Mouse (Mus musculus) forebrain, embryonic 15.5 days (tissue): ENCODE measurements around the gene Psmb1. TPM values are rescaled to one million over a fixed set of nuclear protein-coding genes. Genes with fewer than 3 reads are reported as not detected.
"Not testable (repeated sequence)": the region's sequence is repeated elsewhere in the genome, so short reads cannot be mapped to it uniquely, and the experiment has no call there.

Experiments
- ATAC-seq: fragments of 200-750 bp; cut with Nextera tagmentation; replicated peaks from 2 replicates; pipeline ENCODE4 v1.8.0; 2017; ENCODE audit warnings: mild to moderate bottlenecking, moderate TSS enrichment, moderate library complexity
- H3K27ac ChIP-seq: fragments of 300-500 bp; sonication (generic); replicated peaks from 2 replicates; pipeline ENCODE4 v1.5.1; 2015; ENCODE audit warnings: mild to moderate bottlenecking, inconsistent platforms
- H3K27me3 ChIP-seq: fragments of 300-500 bp; sonication (generic); 2 replicates; pipeline ENCODE4 v1.6.1; 2015; ENCODE audit warnings: inconsistent platforms
- H3K36me3 ChIP-seq: fragments of 300-500 bp; sonication (generic); 2 replicates; pipeline ENCODE4 v1.6.1; 2015; ENCODE audit warnings: mild to moderate bottlenecking, inconsistent platforms
- H3K4me1 ChIP-seq: fragments of 300-500 bp; sonication (generic); 2 replicates; pipeline ENCODE4 v1.6.1; 2015; ENCODE audit warnings: inconsistent platforms
- H3K4me2 ChIP-seq: fragments of 300-500 bp; sonication (generic); replicated peaks from 2 replicates; pipeline ENCODE4 v1.6.1; 2015; ENCODE audit warnings: mild to moderate bottlenecking, inconsistent platforms
- H3K4me3 ChIP-seq: fragments of 300-500 bp; sonication (generic); 2 replicates; pipeline ENCODE4 v1.5.1; 2015; ENCODE audit warnings: mild to moderate bottlenecking, inconsistent platforms
- H3K9ac ChIP-seq: fragments of 300-500 bp; sonication (generic); replicated peaks from 2 replicates; pipeline ENCODE4 v1.6.1; 2015; ENCODE audit warnings: mild to moderate bottlenecking, inconsistent platforms
- H3K9me3 ChIP-seq: fragments of 300-500 bp; sonication (generic); 2 replicates; pipeline ENCODE4 v1.6.1; 2016; ENCODE audit warnings: inconsistent platforms
- WGBS: fragments of 180-500 bp; shearing (Covaris S2); methylation state at CpG from one replicate; pipeline ENCODE4 v1.1.7; 2015; ENCODE audit warnings: mixed read lengths; 5-methylcytosine and 5-hydroxymethylcytosine counted together
- polyA plus RNA-seq: library from polyadenylated mRNA; unstranded; fragments of >200 nt; fragmentation: Nextera tagmentation; extraction: Ambion mirVana; gene quantifications from 2 replicates; pipeline ENCODE4 v1.2.1, GENCODE M21; 2015

Gene Psmb1
- polyA plus RNA-seq: 238 and 248 TPM in 2 replicates

DNA sequence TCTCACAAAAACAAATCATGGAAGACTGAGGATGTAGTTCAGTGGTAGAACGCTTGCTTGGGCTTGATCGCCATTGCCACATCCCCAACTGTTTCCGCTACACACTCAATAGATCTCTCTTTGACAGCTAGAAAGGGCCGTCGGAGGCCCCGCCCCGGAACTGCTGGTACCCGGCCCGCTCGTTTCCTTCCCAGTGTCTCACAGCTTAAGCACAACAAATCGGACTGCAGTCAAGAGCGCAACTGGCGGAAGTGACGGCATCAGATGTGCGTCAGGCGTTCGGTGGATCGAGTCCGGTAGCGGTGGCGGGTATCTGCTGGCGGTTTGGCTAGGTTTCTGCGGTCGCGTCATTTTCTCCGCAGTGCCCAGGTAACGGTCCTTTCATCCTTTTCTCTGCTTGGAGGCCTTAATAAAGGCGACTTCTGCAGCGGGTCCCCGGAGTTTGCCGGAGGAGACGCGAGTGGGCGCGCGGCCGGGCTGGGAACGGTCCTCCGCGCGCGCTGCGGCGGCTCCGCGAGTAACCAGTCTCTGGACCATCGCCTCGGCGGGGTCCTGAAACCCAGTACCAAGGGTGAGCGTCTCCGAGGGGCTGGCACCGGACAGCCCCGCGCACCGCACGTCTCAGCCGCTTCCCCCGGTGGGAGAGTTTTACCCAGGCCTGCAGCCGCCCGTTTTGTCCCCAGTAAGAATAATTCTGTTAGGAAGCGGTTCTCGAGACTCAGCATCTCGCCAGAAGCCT lies at the start of gene Psmb1, which contains the start of gene Tbp:
Gene Psmb1, minus strand, starts transcription at position 96 of the 739 bp plus-strand sequence.
Gene Tbp, plus strand, starts transcription at position 233 of the 739 bp plus-strand sequence.
- Histone ChIP-seq H3K27me3 (no peaks in the 10 kb centered on the region), H3K9ac (peak within 1 kb of the TSS; percentile 84), H3K36me3 (peaks cover 22% of the 10 kb centered on the region), H3K27ac (peak within 1 kb of the TSS; percentile 93), H3K4me3 (peak within 1 kb of the TSS; percentile 66), H3K9me3 (no peaks in the 10 kb centered on the region), H3K4me2 (peak within 1 kb of the TSS; percentile 69), H3K4me1 (peaks cover 47% of the 10 kb centered on the region)
- under 1% methylated on average over 63 of the region's 63 CpGs for WGBS
- ATAC-seq: peak; percentile 95

DNA sequence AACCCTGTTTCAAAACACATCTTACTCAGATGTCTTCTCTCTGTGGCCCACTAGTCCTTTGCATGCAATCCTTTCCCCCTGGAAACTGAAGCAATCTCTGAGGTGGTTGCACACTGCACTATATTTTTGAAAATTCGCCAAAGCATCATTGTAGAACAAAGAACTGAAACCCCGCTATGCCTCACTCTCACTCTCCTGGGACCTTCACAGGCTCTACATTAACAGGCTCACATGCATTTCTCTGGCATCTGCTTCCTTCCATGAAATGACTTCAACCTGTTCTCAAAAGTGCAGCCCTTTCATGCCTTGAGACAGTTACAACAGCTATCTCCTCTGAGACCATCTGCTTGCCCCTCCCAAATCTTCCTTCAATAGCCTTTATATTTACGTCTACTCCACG lies 46.9 kb upstream of the Psmb1 start:
- no peak overlapping the region for H3K27ac ChIP-seq
- WGBS: 73% methylated on average over 4 of the region's 4 CpGs
- H3K4me2 ChIP-seq: no peak overlapping the region
- no peak overlapping the region for H3K9ac ChIP-seq
- no peaks in the 10 kb centered on the region for H3K4me1 ChIP-seq
- no peak overlapping the region for H3K4me3 ChIP-seq
- H3K36me3 ChIP-seq: no peaks in the 10 kb centered on the region
- no peak for ATAC-seq
- H3K27me3 ChIP-seq: no peaks in the 10 kb centered on the region
- no peaks in the 10 kb centered on the region for H3K9me3 ChIP-seq

DNA sequence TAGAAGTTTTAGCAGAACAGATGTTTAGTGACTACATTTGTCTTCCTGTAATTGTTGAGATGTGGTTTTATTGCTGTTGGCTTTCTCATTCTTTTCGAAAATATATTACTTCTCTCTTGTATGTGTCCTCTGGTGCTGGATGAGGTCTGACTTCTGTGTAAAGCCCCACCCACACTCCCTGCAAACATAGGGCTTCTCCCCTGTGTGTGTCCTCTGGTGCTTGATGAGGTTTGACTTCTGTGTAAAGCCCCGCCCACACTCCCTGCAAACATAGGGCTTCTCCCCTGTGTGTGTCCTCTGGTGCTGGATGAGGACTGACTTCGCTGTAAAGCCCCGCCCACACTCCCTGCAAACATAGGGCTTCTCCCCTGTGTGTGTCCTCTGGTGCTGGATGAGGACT lies 44.3 kb upstream of the Psmb1 start:
- not testable (repeated sequence) for H3K27ac ChIP-seq, H3K4me3 ChIP-seq, H3K4me1 ChIP-seq, H3K36me3 ChIP-seq, H3K9me3 ChIP-seq, H3K4me2 ChIP-seq, H3K27me3 ChIP-seq, ATAC-seq, H3K9ac ChIP-seq
- 62% methylated on average over 4 of the region's 4 CpGs for WGBS

DNA sequence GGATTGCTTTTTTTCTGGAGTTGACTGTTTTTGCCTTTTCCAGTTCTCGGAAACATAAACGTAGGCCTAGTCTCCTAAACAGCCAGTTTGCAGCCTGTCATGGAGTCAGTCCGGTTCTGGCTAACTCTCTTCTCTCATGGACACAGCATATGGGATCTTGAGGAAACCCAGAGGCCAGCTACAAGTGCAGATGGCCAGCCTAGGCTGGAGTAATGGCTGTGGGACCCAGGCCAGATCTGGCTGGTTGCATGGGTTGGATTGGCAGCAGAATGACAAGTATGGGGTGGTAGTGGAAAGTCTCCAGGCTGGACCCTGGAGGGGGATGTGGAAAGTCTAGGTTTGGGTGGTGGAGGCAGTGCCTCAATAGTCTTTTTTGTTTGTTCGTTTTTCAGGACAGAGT lies 40.8 kb upstream of the Psmb1 start:
- H3K9me3 ChIP-seq: no peaks in the 10 kb centered on the region
- 0 out of 2 replicates have a peak, but pooled peaks cover 2% of the 10 kb centered on the region for H3K27me3 ChIP-seq
- no peak overlapping the region for H3K4me3 ChIP-seq
- H3K27ac ChIP-seq: no peak overlapping the region
- no peaks in the 10 kb centered on the region for H3K36me3 ChIP-seq
- ATAC-seq: no peak
- H3K4me2 ChIP-seq: no peak overlapping the region
- no peak overlapping the region for H3K9ac ChIP-seq
- peaks cover 8% of the 10 kb centered on the region; the same call in 1 of the 2 replicates for H3K4me1 ChIP-seq
- WGBS: 81% methylated on average over 4 of the region's 4 CpGs

DNA sequence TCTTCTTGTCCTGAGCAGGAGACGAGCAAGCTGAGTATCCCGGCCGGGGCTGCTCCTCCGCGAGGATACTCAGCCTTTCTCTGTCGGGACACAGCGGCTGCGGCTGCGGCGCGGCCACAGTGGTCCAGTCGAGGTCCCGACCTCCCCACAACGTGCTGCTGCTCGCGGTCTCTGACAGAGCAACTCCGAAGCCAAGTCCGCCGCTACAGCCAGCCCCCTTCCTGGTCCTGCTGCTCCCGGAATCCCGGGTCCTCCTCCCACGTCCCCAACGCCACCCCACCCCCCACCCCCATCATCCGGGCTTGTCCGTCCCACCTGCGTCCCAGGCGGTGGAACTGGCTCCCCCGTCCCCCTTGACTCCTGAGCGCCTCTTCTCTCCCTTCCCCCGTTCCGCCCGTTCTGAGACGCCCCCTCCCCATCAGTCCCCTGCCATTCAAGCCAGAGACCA lies 36.9 kb upstream of the Psmb1 start:
- peak; percentile 43; the same call in 1 of the 2 replicates for ATAC-seq
- H3K9ac ChIP-seq: peak overlapping the region; percentile 60
- H3K4me2 ChIP-seq: peak overlapping the region; percentile 96
- peak overlapping the region; percentile 48 for H3K4me3 ChIP-seq
- H3K36me3 ChIP-seq: no peaks in the 10 kb centered on the region
- no peak overlapping the region for H3K27ac ChIP-seq
- no peaks in the 10 kb centered on the region for H3K9me3 ChIP-seq
- 0 out of 2 replicates have a peak, but pooled peaks cover 2% of the 10 kb centered on the region for H3K27me3 ChIP-seq
- H3K4me1 ChIP-seq: peaks cover 8% of the 10 kb centered on the region; the same call in 1 of the 2 replicates
- under 1% methylated on average over 33 of the region's 33 CpGs for WGBS

DNA sequence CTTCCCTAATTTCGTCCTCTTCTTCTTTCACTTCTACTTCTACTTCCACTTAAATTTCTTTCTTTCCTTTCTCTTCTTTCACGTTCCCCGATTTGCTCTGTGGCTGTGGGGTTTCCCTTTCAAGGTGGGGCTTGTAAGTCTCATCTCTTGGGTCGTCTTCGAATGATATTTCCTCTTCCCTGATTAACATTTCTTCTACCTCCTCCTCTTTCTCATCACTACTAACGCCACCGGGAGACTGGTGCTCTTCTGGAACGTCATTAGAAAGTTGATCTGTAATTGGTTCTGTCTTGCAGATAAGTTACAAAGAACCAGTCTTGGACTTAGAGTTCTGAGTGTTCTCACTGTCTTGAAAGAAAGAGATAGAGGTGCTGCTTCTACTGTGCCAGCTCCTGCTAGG lies 36.4 kb upstream of the Psmb1 start:
- H3K27ac ChIP-seq: no peak overlapping the region
- peak overlapping the region; percentile 60; the same call in 1 of the 2 replicates for H3K9ac ChIP-seq
- H3K9me3 ChIP-seq: no peaks in the 10 kb centered on the region
- 13% methylated on average over 8 of the region's 8 CpGs for WGBS
- H3K4me3 ChIP-seq: peak overlapping the region; percentile 48
- no peaks in the 10 kb centered on the region for H3K36me3 ChIP-seq
- 0 out of 2 replicates have a peak, but pooled peaks cover 2% of the 10 kb centered on the region for H3K27me3 ChIP-seq
- peak overlapping the region; percentile 96 for H3K4me2 ChIP-seq
- no peak for ATAC-seq
- peaks cover 8% of the 10 kb centered on the region; the same call in 1 of the 2 replicates for H3K4me1 ChIP-seq

DNA sequence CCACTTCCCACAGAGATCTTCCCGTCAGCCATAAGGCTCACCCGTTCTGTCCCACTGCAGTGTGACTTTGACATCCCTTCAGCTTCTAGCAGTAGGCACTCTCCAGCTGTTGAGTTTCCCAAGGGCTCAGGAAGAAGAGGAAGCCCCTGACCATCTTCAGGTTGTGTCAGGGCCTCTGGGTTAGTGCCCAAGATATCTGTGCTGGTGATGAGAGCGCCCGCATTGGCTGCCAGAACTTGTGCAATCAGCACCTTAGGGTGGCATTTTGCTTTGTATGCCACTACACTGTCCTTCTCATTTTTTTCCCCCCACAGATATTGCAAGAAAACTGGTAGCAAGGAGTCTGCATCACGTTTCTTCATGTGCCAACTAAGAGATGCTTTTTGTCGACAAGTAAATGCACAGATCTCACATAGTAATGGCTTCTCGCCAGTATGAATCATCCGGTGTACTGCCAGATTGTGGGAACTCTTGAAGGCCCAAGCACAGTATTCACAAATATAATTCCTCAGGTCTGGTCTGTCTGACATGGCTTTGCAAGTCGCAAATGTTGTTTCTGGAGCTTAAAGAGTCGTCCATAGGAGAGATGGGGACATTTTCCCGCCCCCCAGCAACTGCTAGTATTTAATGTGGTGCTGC lies 35.7 kb upstream of the Psmb1 start:
- no peak overlapping the region for H3K9ac ChIP-seq
- H3K27me3 ChIP-seq: 0 out of 2 replicates have a peak, but pooled peaks cover 2% of the 10 kb centered on the region
- H3K4me3 ChIP-seq: no peak overlapping the region
- no peak for ATAC-seq
- no peak overlapping the region for H3K27ac ChIP-seq
- H3K4me1 ChIP-seq: peaks cover 8% of the 10 kb centered on the region; the same call in 1 of the 2 replicates
- no peak overlapping the region for H3K4me2 ChIP-seq
- H3K9me3 ChIP-seq: no peaks in the 10 kb centered on the region
- no peaks in the 10 kb centered on the region for H3K36me3 ChIP-seq
- 61% methylated on average over 11 of the region's 11 CpGs for whole genome bisulfite sequencing

DNA sequence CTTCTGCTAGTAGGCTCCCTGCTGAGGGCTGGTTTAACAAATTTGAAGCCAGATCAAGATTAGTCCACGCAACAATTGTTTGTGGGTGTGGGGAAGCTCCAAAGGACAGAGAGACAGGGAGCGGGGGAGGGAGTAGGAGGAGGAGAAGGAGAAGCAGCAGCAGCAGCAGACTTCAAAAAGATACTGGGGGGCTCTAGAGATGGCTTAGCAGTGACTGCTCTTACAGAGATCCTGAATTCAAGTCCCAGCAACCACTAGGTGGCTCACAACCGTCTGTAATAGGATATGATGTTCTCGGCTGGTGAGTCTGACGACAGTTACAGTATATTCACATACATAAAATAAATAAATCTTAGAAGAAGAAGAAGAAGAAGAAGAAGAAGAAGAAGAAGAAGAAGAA lies 30.6 kb upstream of the Psmb1 start:
- 2% methylated on average over 5 of the region's 5 CpGs for WGBS
- Histone ChIP-seq H3K4me1 (peaks cover 19% of the 10 kb centered on the region), H3K27ac (no peak overlapping the region), H3K9me3 (no peaks in the 10 kb centered on the region), H3K4me2 (no peak overlapping the region), H3K27me3 (no peaks in the 10 kb centered on the region), H3K4me3 (no peak overlapping the region), H3K36me3 (peaks cover 4% of the 10 kb centered on the region; the same call in 1 of the 2 replicates), H3K9ac (no peak overlapping the region)
- no peak for ATAC-seq

DNA sequence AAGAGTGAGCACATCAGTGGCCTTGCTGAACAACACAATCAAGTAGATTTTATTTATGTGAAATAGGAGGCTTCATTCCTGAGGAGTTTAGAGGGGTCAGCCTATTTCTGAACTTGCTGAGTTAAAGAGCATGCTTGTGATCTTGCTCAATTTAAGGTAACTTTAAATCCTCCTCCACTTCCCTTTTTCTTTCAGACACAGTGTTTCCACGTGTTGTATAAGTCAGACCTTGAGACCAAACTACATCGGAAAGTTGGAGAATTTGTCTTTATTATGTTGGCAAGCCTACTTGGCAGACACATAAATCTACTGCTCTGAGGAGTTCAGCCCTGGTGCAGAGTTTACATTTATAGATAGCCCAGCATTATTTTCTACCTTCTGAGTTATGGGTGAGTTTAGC lies 29.3 kb upstream of the Psmb1 start:
- Histone ChIP-seq H3K4me1 (peaks cover 19% of the 10 kb centered on the region), H3K27ac (no peak overlapping the region), H3K9me3 (no peaks in the 10 kb centered on the region), H3K9ac (no peak overlapping the region), H3K4me2 (no peak overlapping the region), H3K27me3 (no peaks in the 10 kb centered on the region), H3K4me3 (no peak overlapping the region), H3K36me3 (peaks cover 17% of the 10 kb centered on the region)
- ATAC-seq: no peak
- 82% methylated on average over 2 of the region's 2 CpGs for WGBS

DNA sequence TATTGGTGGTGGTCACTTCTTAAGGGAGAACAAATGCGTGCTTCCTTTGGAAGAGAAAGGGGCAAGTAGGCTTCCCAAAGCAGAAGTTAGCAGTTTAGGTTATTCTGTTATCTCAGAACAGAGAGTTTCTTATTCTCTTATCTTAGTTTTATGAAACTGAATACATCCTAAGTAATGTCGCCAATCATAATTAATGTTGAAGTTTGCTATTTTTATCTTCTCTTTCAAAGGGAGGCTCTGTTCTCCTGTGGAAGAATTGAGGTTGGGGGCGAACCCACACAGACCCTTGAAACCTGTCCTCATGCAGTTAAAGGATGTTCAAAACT lies 28.2 kb upstream of the Psmb1 start:
- Histone ChIP-seq H3K36me3 (peaks cover 24% of the 10 kb centered on the region), H3K4me2 (peak overlapping the region; percentile 67), H3K27ac (peak overlapping the region; percentile 88; the same call in 1 of the 2 replicates), H3K4me1 (peaks cover 19% of the 10 kb centered on the region), H3K27me3 (no peaks in the 10 kb centered on the region), H3K9ac (peak overlapping the region; percentile 73), H3K9me3 (no peaks in the 10 kb centered on the region), H3K4me3 (peak overlapping the region; percentile 90)
- ATAC-seq: peak; percentile 1; the same call in 1 of the 2 replicates
- 55% methylated on average over 3 of the region's 3 CpGs for WGBS

DNA sequence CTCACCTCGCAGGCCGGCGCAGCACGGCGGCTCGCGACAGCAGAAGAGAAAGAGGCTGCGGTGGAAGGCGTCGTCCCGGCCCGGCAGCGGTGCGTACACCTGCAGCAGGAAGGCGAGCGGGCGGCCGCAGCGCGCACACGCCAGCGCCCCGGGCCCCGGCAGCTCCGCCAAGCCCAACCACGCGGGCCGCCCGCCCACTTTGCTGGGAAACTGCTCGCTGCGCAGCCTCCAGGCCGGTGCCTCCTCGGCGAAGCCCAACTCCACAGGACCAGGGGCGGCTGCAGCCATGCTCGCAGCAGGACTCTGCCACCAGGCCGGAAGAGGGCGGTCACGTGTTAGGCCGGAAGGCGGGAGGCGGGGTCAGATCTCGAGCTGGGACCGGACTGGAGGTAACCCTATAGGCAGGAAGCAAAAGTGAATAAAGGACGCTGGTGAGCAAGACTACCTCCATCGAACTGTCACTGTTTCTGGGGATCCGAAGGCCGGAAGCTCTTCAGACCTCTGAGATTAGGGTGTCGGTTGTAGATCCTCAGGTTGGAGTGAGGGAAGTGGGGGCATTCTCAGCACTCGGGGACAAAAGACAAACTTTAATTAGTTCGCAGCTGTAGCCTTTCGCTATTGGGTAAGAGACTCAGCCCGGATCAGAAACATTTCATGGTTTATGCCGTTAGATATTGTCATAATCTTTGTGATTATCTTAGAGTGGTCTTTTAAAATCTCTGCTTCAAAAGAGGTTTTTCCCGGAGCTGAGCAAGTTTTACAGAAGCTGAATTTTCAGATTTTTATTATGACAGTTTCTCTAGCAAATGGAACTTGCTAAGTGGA lies 27.6 kb upstream of the Psmb1 start, which contains the start of gene Pdcd2:
Gene Pdcd2, minus strand, starts transcription at position 316 of the 825 bp plus-strand sequence.
- peak within 1 kb of the TSS; percentile 90 for H3K4me3 ChIP-seq
- H3K27ac ChIP-seq: peak within 1 kb of the TSS; percentile 88
- H3K27me3 ChIP-seq: no peaks in the 10 kb centered on the region
- 2% methylated on average over 54 of the region's 55 CpGs for WGBS
- H3K4me2 ChIP-seq: peak within 1 kb of the TSS; percentile 67
- H3K9ac ChIP-seq: peak within 1 kb of the TSS; percentile 73
- H3K4me1 ChIP-seq: peaks cover 19% of the 10 kb centered on the region
- H3K9me3 ChIP-seq: no peaks in the 10 kb centered on the region
- ATAC-seq: peak; percentile 97
- H3K36me3 ChIP-seq: peaks cover 30% of the 10 kb centered on the region
